Mouse (Mus musculus): ENCODE data around the gene Mdh2. TPM values are rescaled to one million over a fixed set of nuclear protein-coding genes. Genes with fewer than 3 reads are reported as not detected.

Gene Mdh2
- polyA plus RNA-seq, 1 experiment from 2014 or later = 279 TPM

GRCm38 (mm10) chr5:135794859-135795181 is 16.5 kb downstream of the Mdh2 start:
- H3K4me2 ChIP-seq (ENCODE audit: low read depth, low read length) = peak overlapping the region; percentile 19; the same call in 1 of the 2 replicates
- WGBS (ENCODE audit: insufficient replicate concordance) = 9% methylated on average over 5 of the region's 5 CpGs
- no peaks in the 10 kb centered on the region; the same call in 1 of the 2 replicates for H3K4me1 ChIP-seq (ENCODE audit: control insufficient read depth, low read depth, low read length)
- peaks cover 10% of the 10 kb centered on the region for H3K36me3 ChIP-seq (ENCODE audit: control insufficient read depth, insufficient read depth)
- ATAC-seq (ENCODE audit: low read depth) = no peak
- H3K27ac ChIP-seq (ENCODE audit: low read length) = no peak overlapping the region
- no peaks in the 10 kb centered on the region for H3K9me3 ChIP-seq (replicated peaks; ENCODE audit: control insufficient read depth, low read length)
- no peaks in the 10 kb centered on the region for H3K27me3 ChIP-seq (ENCODE audit: control insufficient read depth, insufficient read depth, low read depth, low read length)
- H3K9ac ChIP-seq (ENCODE audit: low read depth, low read length) = no peak overlapping the region
- peak overlapping the region; percentile 37; the same call in 1 of the 2 replicates for H3K4me3 ChIP-seq (ENCODE audit: low read depth, low read length)

GRCm38 (mm10) chr5:135799746-135800145 is 21.5 kb downstream of the Mdh2 start:
- H3K4me3 ChIP-seq (ENCODE audit: low read depth, low read length) = no peak overlapping the region
- 37% methylated on average over 4 of the region's 4 CpGs for WGBS (ENCODE audit: insufficient replicate concordance)

DNA sequence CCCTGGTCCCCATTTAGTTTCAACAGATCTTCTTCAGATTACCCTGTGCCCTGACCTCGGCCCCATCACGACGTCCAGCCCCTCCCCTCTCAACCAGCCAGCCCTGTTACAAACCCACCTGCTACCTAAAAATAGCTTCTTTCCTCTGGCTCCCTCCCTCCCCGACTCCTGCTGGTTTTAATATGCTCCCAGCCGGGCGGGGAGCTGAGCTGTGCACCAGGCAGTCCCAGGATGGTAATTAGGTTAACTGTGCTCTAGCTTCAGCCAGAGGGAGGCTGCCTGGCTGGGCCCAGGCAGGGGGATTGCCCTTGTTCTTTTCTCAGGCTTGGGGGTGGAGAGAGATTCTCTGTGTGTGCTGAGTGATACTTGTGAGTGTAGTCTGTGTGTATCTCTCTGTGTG is 22.6 kb downstream of the Mdh2 start:
- no peak for ATAC-seq (ENCODE audit: low read depth)
- H3K9ac ChIP-seq (ENCODE audit: low read depth, low read length) = no peak overlapping the region
- H3K9me3 ChIP-seq (replicated peaks; ENCODE audit: control insufficient read depth, low read length) = no peaks in the 10 kb centered on the region
- H3K36me3 ChIP-seq (ENCODE audit: control insufficient read depth, insufficient read depth) = no peaks in the 10 kb centered on the region
- 6% methylated on average over 6 of the region's 6 CpGs for WGBS (ENCODE audit: insufficient replicate concordance)
- no peaks in the 10 kb centered on the region for H3K27me3 ChIP-seq (ENCODE audit: control insufficient read depth, insufficient read depth, low read depth, low read length)
- no peak overlapping the region for H3K4me3 ChIP-seq (ENCODE audit: low read depth, low read length)
- H3K27ac ChIP-seq (ENCODE audit: low read length) = no peak overlapping the region
- H3K4me1 ChIP-seq (ENCODE audit: control insufficient read depth, low read depth, low read length) = no peaks in the 10 kb centered on the region
- H3K4me2 ChIP-seq (ENCODE audit: low read depth, low read length) = no peak overlapping the region

More at GRCm38 (mm10) chr5:135799746-135800145, 21.5 kb downstream of the Mdh2 start:
- Histone ChIP-seq H3K4me1 (ENCODE audit: control insufficient read depth, low read depth, low read length) (no peaks in the 10 kb centered on the region; the same call in 1 of the 2 replicates), H3K9ac (ENCODE audit: low read depth, low read length) (no peak overlapping the region), H3K4me2 (ENCODE audit: low read depth, low read length) (no peak overlapping the region), H3K9me3 (replicated peaks; ENCODE audit: control insufficient read depth, low read length) (no peaks in the 10 kb centered on the region), H3K27ac (ENCODE audit: low read length) (no peak overlapping the region), H3K36me3 (ENCODE audit: control insufficient read depth, insufficient read depth) (no peaks in the 10 kb centered on the region), H3K27me3 (ENCODE audit: control insufficient read depth, insufficient read depth, low read depth, low read length) (no peaks in the 10 kb centered on the region)
- no peak for ATAC-seq (ENCODE audit: low read depth)

GRCm38 (mm10) chr5:135802641-135803040 is 24.4 kb downstream of the Mdh2 start:
- ATAC-seq (ENCODE audit: low read depth) = no peak
- no peak overlapping the region for H3K27ac ChIP-seq (ENCODE audit: low read length)
- H3K9me3 ChIP-seq (replicated peaks; ENCODE audit: control insufficient read depth, low read length) = no peaks in the 10 kb centered on the region
- H3K36me3 ChIP-seq (ENCODE audit: control insufficient read depth, insufficient read depth) = no peaks in the 10 kb centered on the region
- no peaks in the 10 kb centered on the region for H3K27me3 ChIP-seq (ENCODE audit: control insufficient read depth, insufficient read depth, low read depth, low read length)
- 74% methylated on average over 8 of the region's 8 CpGs for WGBS (ENCODE audit: insufficient replicate concordance)
- H3K4me2 ChIP-seq (ENCODE audit: low read depth, low read length) = no peak overlapping the region
- H3K4me1 ChIP-seq (ENCODE audit: control insufficient read depth, low read depth, low read length) = no peaks in the 10 kb centered on the region
- no peak overlapping the region for H3K9ac ChIP-seq (ENCODE audit: low read depth, low read length)
- no peak overlapping the region for H3K4me3 ChIP-seq (ENCODE audit: low read depth, low read length)

GRCm38 (mm10) chr5:135803135-135803534 is 24.9 kb downstream of the Mdh2 start:
- Histone ChIP-seq H3K4me1 (ENCODE audit: control insufficient read depth, low read depth, low read length) (no peaks in the 10 kb centered on the region), H3K9ac (ENCODE audit: low read depth, low read length) (no peak overlapping the region), H3K27me3 (ENCODE audit: control insufficient read depth, insufficient read depth, low read depth, low read length) (no peaks in the 10 kb centered on the region), H3K9me3 (replicated peaks; ENCODE audit: control insufficient read depth, low read length) (no peaks in the 10 kb centered on the region), H3K4me2 (ENCODE audit: low read depth, low read length) (no peak overlapping the region), H3K27ac (ENCODE audit: low read length) (no peak overlapping the region), H3K4me3 (ENCODE audit: low read depth, low read length) (no peak overlapping the region), H3K36me3 (ENCODE audit: control insufficient read depth, insufficient read depth) (no peaks in the 10 kb centered on the region)
- 57% methylated on average over 4 of the region's 4 CpGs for WGBS (ENCODE audit: insufficient replicate concordance)
- ATAC-seq (ENCODE audit: low read depth) = no peak

DNA sequence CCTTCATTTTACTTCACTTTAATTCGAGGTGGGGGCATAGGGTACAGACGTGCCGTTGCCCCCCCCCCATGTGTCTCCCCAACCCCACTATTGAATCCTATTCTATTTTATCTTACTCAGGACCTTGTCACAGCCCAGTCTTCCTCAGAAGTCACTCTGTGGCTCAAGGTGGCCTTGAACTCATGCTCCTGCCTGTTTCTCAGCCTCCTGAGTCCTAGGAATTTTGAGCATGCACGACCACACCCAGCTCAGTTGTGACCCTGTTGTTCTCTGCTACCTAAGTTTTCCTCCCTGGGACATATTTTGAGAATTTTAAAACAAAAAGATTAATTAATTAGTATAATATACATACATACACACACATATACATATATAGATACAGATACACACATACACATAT is 25.4 kb downstream of the Mdh2 start:
- H3K9ac ChIP-seq (ENCODE audit: low read depth, low read length) = no peak overlapping the region
- no peaks in the 10 kb centered on the region for H3K4me1 ChIP-seq (ENCODE audit: control insufficient read depth, low read depth, low read length)
- H3K9me3 ChIP-seq (replicated peaks; ENCODE audit: control insufficient read depth, low read length) = no peaks in the 10 kb centered on the region
- H3K4me2 ChIP-seq (ENCODE audit: low read depth, low read length) = no peak overlapping the region
- no peak overlapping the region for H3K27ac ChIP-seq (ENCODE audit: low read length)
- 51% methylated on average over 4 of the region's 4 CpGs for WGBS (ENCODE audit: insufficient replicate concordance)
- H3K36me3 ChIP-seq (ENCODE audit: control insufficient read depth, insufficient read depth) = no peaks in the 10 kb centered on the region
- no peaks in the 10 kb centered on the region for H3K27me3 ChIP-seq (ENCODE audit: control insufficient read depth, insufficient read depth, low read depth, low read length)
- H3K4me3 ChIP-seq (ENCODE audit: low read depth, low read length) = no peak overlapping the region
- ATAC-seq (ENCODE audit: low read depth) = no peak

GRCm38 (mm10) chr5:135804735-135805134 is 26.5 kb downstream of the Mdh2 start:
- Histone ChIP-seq H3K9ac (ENCODE audit: low read depth, low read length) (no peak overlapping the region), H3K4me2 (ENCODE audit: low read depth, low read length) (no peak overlapping the region), H3K27me3 (ENCODE audit: control insufficient read depth, insufficient read depth, low read depth, low read length) (no peaks in the 10 kb centered on the region), H3K27ac (ENCODE audit: low read length) (no peak overlapping the region), H3K9me3 (replicated peaks; ENCODE audit: control insufficient read depth, low read length) (no peaks in the 10 kb centered on the region), H3K4me1 (ENCODE audit: control insufficient read depth, low read depth, low read length) (no peaks in the 10 kb centered on the region), H3K4me3 (ENCODE audit: low read depth, low read length) (no peak overlapping the region), H3K36me3 (ENCODE audit: control insufficient read depth, insufficient read depth) (no peaks in the 10 kb centered on the region)
- 41% methylated on average over 2 of the region's 2 CpGs for whole genome bisulfite sequencing (ENCODE audit: insufficient replicate concordance)
- no peak for ATAC-seq (ENCODE audit: low read depth)

- no peaks in the 10 kb centered on the region for H3K9me3 ChIP-seq (replicated peaks; ENCODE audit: control insufficient read depth, low read length)
- no peaks in the 10 kb centered on the region for H3K4me1 ChIP-seq (ENCODE audit: control insufficient read depth, low read depth, low read length)
- no peaks in the 10 kb centered on the region for H3K27me3 ChIP-seq (ENCODE audit: control insufficient read depth, insufficient read depth, low read depth, low read length)
- no peak for ATAC-seq (ENCODE audit: low read depth)
- no peaks in the 10 kb centered on the region for H3K36me3 ChIP-seq (ENCODE audit: control insufficient read depth, insufficient read depth)
- no peak within 1 kb of the TSS for H3K4me2 ChIP-seq (ENCODE audit: low read depth, low read length)
- H3K4me3 ChIP-seq (ENCODE audit: low read depth, low read length) = no peak within 1 kb of the TSS
- WGBS (ENCODE audit: insufficient replicate concordance) = 4% methylated on average over 29 of the region's 29 CpGs
- no peak within 1 kb of the TSS for H3K9ac ChIP-seq (ENCODE audit: low read depth, low read length)
- H3K27ac ChIP-seq (ENCODE audit: low read length) = no peak within 1 kb of the TSS
These were observed 28.4 kb downstream of the Mdh2 start, which contains the start of gene Srrm3 for GRCm38 (mm10) chr5:135806555-135807262. Gene Srrm3 (plus strand): TSS chr5:135806890.

DNA sequence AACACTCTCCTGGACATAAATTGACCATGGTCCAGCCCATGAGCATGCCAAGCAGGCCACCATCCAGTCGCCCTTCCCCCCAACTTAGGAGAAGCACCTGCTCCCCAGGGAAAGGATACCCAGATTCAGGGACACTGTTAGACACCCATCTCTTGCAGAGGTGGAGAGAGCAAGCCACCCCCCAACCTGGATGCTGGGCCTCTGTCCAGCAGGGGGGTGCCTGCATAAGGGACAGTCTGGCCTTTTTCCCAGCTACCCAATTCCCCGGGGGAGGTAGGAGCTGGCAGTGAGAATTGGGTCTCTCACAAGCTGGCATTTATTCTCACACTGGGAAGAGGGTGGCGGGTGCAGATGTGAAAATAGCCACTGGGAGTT is 29.0 kb downstream of the Mdh2 start:
- Histone ChIP-seq H3K27ac (ENCODE audit: low read length) (no peak overlapping the region), H3K4me2 (ENCODE audit: low read depth, low read length) (no peak overlapping the region), H3K4me3 (ENCODE audit: low read depth, low read length) (no peak overlapping the region), H3K9me3 (replicated peaks; ENCODE audit: control insufficient read depth, low read length) (no peaks in the 10 kb centered on the region), H3K4me1 (ENCODE audit: control insufficient read depth, low read depth, low read length) (no peaks in the 10 kb centered on the region), H3K9ac (ENCODE audit: low read depth, low read length) (no peak overlapping the region), H3K36me3 (ENCODE audit: control insufficient read depth, insufficient read depth) (no peaks in the 10 kb centered on the region), H3K27me3 (ENCODE audit: control insufficient read depth, insufficient read depth, low read depth, low read length) (no peaks in the 10 kb centered on the region)
- WGBS (ENCODE audit: insufficient replicate concordance) = 24% methylated on average over 3 of the region's 3 CpGs
- ATAC-seq (ENCODE audit: low read depth) = no peak
